Mouse (Mus musculus): Measurements from ENCODE around the gene Mecom. TPM values are rescaled to one million over a fixed set of nuclear protein-coding genes. Genes with fewer than 3 reads are reported as not detected.

The Mecom gene
- total RNA-seq, 1 experiment = 2.3 TPM

DNA sequence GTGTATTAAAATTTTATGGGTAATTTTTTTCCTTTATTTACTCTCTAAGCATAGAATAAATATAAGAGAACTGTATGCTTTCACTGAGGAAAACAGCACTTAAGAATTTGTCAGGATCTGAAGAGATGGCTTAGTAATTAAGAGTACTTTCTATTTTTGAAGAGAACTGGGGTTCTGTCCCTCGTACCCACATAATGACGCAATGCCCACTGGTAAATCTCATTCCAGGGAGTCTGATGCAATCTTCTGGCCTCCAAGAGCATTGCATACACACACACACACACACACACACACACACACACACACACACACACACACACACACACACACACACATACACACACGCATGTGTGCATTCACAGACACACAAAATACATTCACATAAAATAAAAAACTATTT lies 504.3 kb downstream of the Mecom start:
- Histone ChIP-seq H3K27ac (ENCODE audit: insufficient read depth, low read depth, low read length, poor library complexity, severe bottlenecking) (no peak overlapping the region), H3K9ac (ENCODE audit: insufficient read depth, low read depth, low read length, poor library complexity, severe bottlenecking) (no peak overlapping the region), H3K36me3 (ENCODE audit: control insufficient read depth, insufficient read depth, low read length, poor library complexity, severe bottlenecking) (no peaks in the 10 kb centered on the region), H3K4me3 (ENCODE audit: insufficient read depth in 1 of 2, low read depth in 1 of 2, low read length in 2 of 2, poor library complexity in 1 of 2, severe bottlenecking in 1 of 2) (no peak overlapping the region), H3K4me1 (ENCODE audit: control insufficient read depth in 2 of 2, insufficient read depth in 2 of 2, low read length in 2 of 2, poor library complexity in 1 of 2) (no peaks in the 10 kb centered on the region), H3K9me3 (ENCODE audit: control insufficient read depth, insufficient read depth, low read depth, low read length) (no peaks in the 10 kb centered on the region)
- in situ Hi-C loops (cut with MboI; ENCODE audit: low sequenced_read_pairs in 2 of 2, unreplicated experiment in 2 of 2) = no loop called here
- DNase-seq (ENCODE audit: low read depth, low spot score) = no peak
- TF ChIP-seq ZNF384 (IDR thresholded peaks at IDR 0.05; ENCODE audit: low read depth, low read length) (no peak), ZC3H11A (IDR thresholded peaks at IDR 0.05; ENCODE audit: borderline replicate concordance, low read depth, low read length) (no peak), HCFC1 (IDR thresholded peaks at IDR 0.05; ENCODE audit: borderline replicate concordance, insufficient read depth, low read length) (no peak), CHD2 (IDR thresholded peaks at IDR 0.05; ENCODE audit: low read depth, low read length) (no peak), MAFK (IDR thresholded peaks at IDR 0.05; ENCODE audit: insufficient read depth, low read depth, low read length) (no peak)

GRCm38 (mm10) chr3:30038545-30038944 lies 509.3 kb downstream of the Mecom start:
- DNase-seq (ENCODE audit: low read depth, low spot score) = no peak
- in situ Hi-C loops (cut with MboI; ENCODE audit: low sequenced_read_pairs in 2 of 2, unreplicated experiment in 2 of 2) = no loop called here
- H3K36me3 ChIP-seq (ENCODE audit: control insufficient read depth, insufficient read depth, low read length, poor library complexity, severe bottlenecking) = no peaks in the 10 kb centered on the region
- no peak overlapping the region for H3K27ac ChIP-seq (ENCODE audit: insufficient read depth, low read depth, low read length, poor library complexity, severe bottlenecking)
- H3K4me3 ChIP-seq (ENCODE audit: insufficient read depth in 1 of 2, low read depth in 1 of 2, low read length in 2 of 2, poor library complexity in 1 of 2, severe bottlenecking in 1 of 2) = no peak overlapping the region
- TF ChIP-seq CHD2 (IDR thresholded peaks at IDR 0.05; ENCODE audit: low read depth, low read length) (no peak), HCFC1 (IDR thresholded peaks at IDR 0.05; ENCODE audit: borderline replicate concordance, insufficient read depth, low read length) (no peak), ZNF384 (IDR thresholded peaks at IDR 0.05; ENCODE audit: low read depth, low read length) (no peak), MAFK (IDR thresholded peaks at IDR 0.05; ENCODE audit: insufficient read depth, low read depth, low read length) (no peak), ZC3H11A (IDR thresholded peaks at IDR 0.05; ENCODE audit: borderline replicate concordance, low read depth, low read length) (no peak)
- H3K9me3 ChIP-seq (ENCODE audit: control insufficient read depth, insufficient read depth, low read depth, low read length) = no peaks in the 10 kb centered on the region
- no peaks in the 10 kb centered on the region for H3K4me1 ChIP-seq (ENCODE audit: control insufficient read depth in 2 of 2, insufficient read depth in 2 of 2, low read length in 2 of 2, poor library complexity in 1 of 2)
- no peak overlapping the region for H3K9ac ChIP-seq (ENCODE audit: insufficient read depth, low read depth, low read length, poor library complexity, severe bottlenecking)

DNA sequence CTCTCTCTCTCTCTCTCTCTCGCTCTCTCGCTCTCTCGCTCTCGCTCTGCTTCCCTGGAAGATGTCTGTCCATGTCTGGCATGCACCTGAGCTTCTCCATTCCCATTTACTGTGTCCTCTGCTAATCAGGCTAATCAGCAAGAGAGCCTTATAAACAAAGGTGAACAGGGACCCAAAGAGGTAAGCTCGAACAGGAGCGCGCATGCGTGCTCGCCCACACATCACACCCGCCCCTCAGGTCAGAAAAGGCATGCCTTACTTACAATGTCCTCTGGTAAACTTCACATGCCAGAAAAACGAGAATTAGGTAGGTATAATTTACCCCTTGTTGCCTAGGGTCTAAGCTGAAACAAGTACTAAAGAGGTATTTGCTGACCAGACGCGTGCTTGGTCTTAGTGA lies 527.8 kb downstream of the Mecom start:
- no peaks in the 10 kb centered on the region for H3K36me3 ChIP-seq (ENCODE audit: control insufficient read depth, insufficient read depth, low read length, poor library complexity, severe bottlenecking)
- no peaks in the 10 kb centered on the region for H3K9me3 ChIP-seq (ENCODE audit: control insufficient read depth, insufficient read depth, low read depth, low read length)
- DNase-seq (ENCODE audit: low read depth, low spot score) = no peak
- no peak overlapping the region for H3K4me3 ChIP-seq (ENCODE audit: insufficient read depth in 1 of 2, low read depth in 1 of 2, low read length in 2 of 2, poor library complexity in 1 of 2, severe bottlenecking in 1 of 2)
- no peak overlapping the region for H3K27ac ChIP-seq (ENCODE audit: insufficient read depth, low read depth, low read length, poor library complexity, severe bottlenecking)
- TF ChIP-seq ZC3H11A (IDR thresholded peaks at IDR 0.05; ENCODE audit: borderline replicate concordance, low read depth, low read length) (no peak), CHD2 (IDR thresholded peaks at IDR 0.05; ENCODE audit: low read depth, low read length) (no peak), ZNF384 (IDR thresholded peaks at IDR 0.05; ENCODE audit: low read depth, low read length) (no peak), HCFC1 (IDR thresholded peaks at IDR 0.05; ENCODE audit: borderline replicate concordance, insufficient read depth, low read length) (no peak), MAFK (IDR thresholded peaks at IDR 0.05; ENCODE audit: insufficient read depth, low read depth, low read length) (no peak)
- no peak overlapping the region for H3K9ac ChIP-seq (ENCODE audit: insufficient read depth, low read depth, low read length, poor library complexity, severe bottlenecking)
- in situ Hi-C loops (cut with MboI; ENCODE audit: low sequenced_read_pairs in 2 of 2, unreplicated experiment in 2 of 2) = loop anchor here (10.0 to 25.0 kb wide), 2 partner anchors 485 to 492 kb away; no protein-coding TSS in a partner anchor
- no peaks in the 10 kb centered on the region for H3K4me1 ChIP-seq (ENCODE audit: control insufficient read depth in 2 of 2, insufficient read depth in 2 of 2, low read length in 2 of 2, poor library complexity in 1 of 2)

- Histone ChIP-seq H3K9ac (ENCODE audit: insufficient read depth, low read depth, low read length, poor library complexity, severe bottlenecking) (no peak overlapping the region), H3K36me3 (ENCODE audit: control insufficient read depth, insufficient read depth, low read length, poor library complexity, severe bottlenecking) (no peaks in the 10 kb centered on the region), H3K27ac (ENCODE audit: insufficient read depth, low read depth, low read length, poor library complexity, severe bottlenecking) (no peak overlapping the region), H3K9me3 (ENCODE audit: control insufficient read depth, insufficient read depth, low read depth, low read length) (no peaks in the 10 kb centered on the region), H3K4me1 (ENCODE audit: control insufficient read depth in 2 of 2, insufficient read depth in 2 of 2, low read length in 2 of 2, poor library complexity in 1 of 2) (no peaks in the 10 kb centered on the region), H3K4me3 (ENCODE audit: insufficient read depth in 1 of 2, low read depth in 1 of 2, low read length in 2 of 2, poor library complexity in 1 of 2, severe bottlenecking in 1 of 2) (no peak overlapping the region)
- DNase-seq (ENCODE audit: low read depth, low spot score) = no peak
- in situ Hi-C loops (cut with MboI; ENCODE audit: low sequenced_read_pairs in 2 of 2, unreplicated experiment in 2 of 2) = loop anchor here (10.0 to 25.0 kb wide), 2 partner anchors 485 to 493 kb away; no protein-coding TSS in a partner anchor
- TF ChIP-seq CHD2 (IDR thresholded peaks at IDR 0.05; ENCODE audit: low read depth, low read length) (no peak), ZNF384 (IDR thresholded peaks at IDR 0.05; ENCODE audit: low read depth, low read length) (no peak), MAFK (IDR thresholded peaks at IDR 0.05; ENCODE audit: insufficient read depth, low read depth, low read length) (no peak), ZC3H11A (IDR thresholded peaks at IDR 0.05; ENCODE audit: borderline replicate concordance, low read depth, low read length) (no peak), HCFC1 (IDR thresholded peaks at IDR 0.05; ENCODE audit: borderline replicate concordance, insufficient read depth, low read length) (no peak)
Measured at GRCm38 (mm10) chr3:30019411-30019810, 528.4 kb downstream of the Mecom start.

DNA sequence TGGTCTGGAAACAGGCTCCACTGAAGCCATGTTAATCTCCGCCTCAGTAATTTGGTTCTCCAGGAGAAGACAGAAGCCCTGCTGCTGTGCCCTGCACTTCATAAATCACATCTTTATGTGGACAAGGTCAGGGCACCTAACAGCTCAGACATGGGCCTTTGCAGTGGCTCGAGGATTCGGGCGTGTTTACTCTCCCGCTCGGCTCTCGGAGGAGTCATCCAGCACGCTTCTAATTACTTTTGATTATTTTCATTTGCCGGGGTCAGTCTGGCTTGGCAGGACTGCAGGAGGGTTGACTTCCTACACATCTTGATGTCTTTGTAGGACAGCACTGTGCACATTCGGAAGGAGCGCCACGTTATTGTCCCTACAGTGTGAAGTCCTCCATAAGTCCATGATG lies 529.6 kb downstream of the Mecom start:
- no peaks in the 10 kb centered on the region for H3K9me3 ChIP-seq (ENCODE audit: control insufficient read depth, insufficient read depth, low read depth, low read length)
- no peaks in the 10 kb centered on the region for H3K36me3 ChIP-seq (ENCODE audit: control insufficient read depth, insufficient read depth, low read length, poor library complexity, severe bottlenecking)
- H3K4me3 ChIP-seq (ENCODE audit: insufficient read depth in 1 of 2, low read depth in 1 of 2, low read length in 2 of 2, poor library complexity in 1 of 2, severe bottlenecking in 1 of 2) = no peak overlapping the region
- H3K27ac ChIP-seq (ENCODE audit: insufficient read depth, low read depth, low read length, poor library complexity, severe bottlenecking) = no peak overlapping the region
- in situ Hi-C loops (cut with MboI; ENCODE audit: low sequenced_read_pairs in 2 of 2, unreplicated experiment in 2 of 2) = loop anchor here (10.0 to 25.0 kb wide), 2 partner anchors 487 to 494 kb away; no protein-coding TSS in a partner anchor
- TF ChIP-seq MAFK (IDR thresholded peaks at IDR 0.05; ENCODE audit: insufficient read depth, low read depth, low read length) (no peak), ZC3H11A (IDR thresholded peaks at IDR 0.05; ENCODE audit: borderline replicate concordance, low read depth, low read length) (no peak), ZNF384 (IDR thresholded peaks at IDR 0.05; ENCODE audit: low read depth, low read length) (no peak), HCFC1 (IDR thresholded peaks at IDR 0.05; ENCODE audit: borderline replicate concordance, insufficient read depth, low read length) (no peak), CHD2 (IDR thresholded peaks at IDR 0.05; ENCODE audit: low read depth, low read length) (no peak)
- no peak overlapping the region for H3K9ac ChIP-seq (ENCODE audit: insufficient read depth, low read depth, low read length, poor library complexity, severe bottlenecking)
- DNase-seq (ENCODE audit: low read depth, low spot score) = no peak
- H3K4me1 ChIP-seq (ENCODE audit: control insufficient read depth in 2 of 2, insufficient read depth in 2 of 2, low read length in 2 of 2, poor library complexity in 1 of 2) = no peaks in the 10 kb centered on the region
